ENCODE assay signal across 8 mouse cellular contexts in genomic region chr4:138493161-138494001, GRCm38 (mm10). TPM values are rescaled to one million over a fixed set of nuclear protein-coding genes. Genes with fewer than 3 reads are reported as not detected.
A peak's percentile ranks its signal among the peaks of the same experiment; 100 is the strongest.
DNase-seq lines count a peak whose midpoint lies in the region; ATAC-seq lines count a peak whose summit lies in the region.

No protein-coding gene starts in this region.

- H3K27me3 ChIP-seq in kidney, embryonic 14.5 days (ENCODE audit: control insufficient read depth, insufficient read depth, low read length) = no peaks in the 10 kb centered on the region
- H3K27me3 ChIP-seq in intestine, embryonic 16.5 days (replicated peaks; ENCODE audit: control insufficient read depth, insufficient read depth, low read length) = no peaks in the 10 kb centered on the region
- H3K27me3 ChIP-seq in midbrain, embryonic 14.5 days (ENCODE audit: control insufficient read depth, insufficient read depth, low read length) = no peaks in the 10 kb centered on the region

- peaks cover 42% of the 10 kb centered on the region for H3K4me1 ChIP-seq in kidney, embryonic 14.5 days (ENCODE audit: control insufficient read depth, insufficient read depth, low read length)
- H3K4me1 ChIP-seq in intestine, embryonic 16.5 days (ENCODE audit: control insufficient read depth, insufficient read depth, low read length) = peaks cover 38% of the 10 kb centered on the region
- H3K4me1 ChIP-seq in midbrain, embryonic 14.5 days (ENCODE audit: control insufficient read depth, insufficient read depth, low read length) = peaks cover 33% of the 10 kb centered on the region

- no peak overlapping the region for H3K4me3 ChIP-seq in kidney, embryonic 14.5 days (ENCODE audit: low read length)
- H3K4me3 ChIP-seq in intestine, embryonic 16.5 days (ENCODE audit: low read length) = no peak overlapping the region
- H3K4me3 ChIP-seq in midbrain, embryonic 14.5 days (replicated peaks; ENCODE audit: low read depth, low read length) = no peak overlapping the region

- 47% methylated on average over 5 of the region's 5 CpGs for WGBS in kidney, embryonic 14.5 days
- WGBS in intestine, embryonic 16.5 days = 54% methylated on average over 5 of the region's 5 CpGs
- WGBS in midbrain, embryonic 14.5 days = 48% methylated on average over 5 of the region's 5 CpGs

- peak; percentile 50 for DNase-seq in kidney, adult 18-20 months
- DNase-seq in adrenal gland, adult 2 months = peak; percentile 79
- peak; percentile 87 for DNase-seq in gastrocnemius, postnatal 14 days
- DNase-seq in midbrain, embryonic 14.5 days = no peak
- no peak for DNase-seq in thymus, postnatal 4 days

- no peak overlapping the region for H3K9ac ChIP-seq in kidney, embryonic 14.5 days (ENCODE audit: low read depth, low read length)
- no peak overlapping the region for H3K9ac ChIP-seq in intestine, embryonic 16.5 days (ENCODE audit: low read depth, low read length)
- H3K9ac ChIP-seq in midbrain, embryonic 14.5 days (replicated peaks; ENCODE audit: low read length) = no peak overlapping the region

- no peaks in the 10 kb centered on the region for H3K36me3 ChIP-seq in kidney, embryonic 14.5 days (ENCODE audit: control insufficient read depth, insufficient read depth, low read length)
- no peaks in the 10 kb centered on the region for H3K36me3 ChIP-seq in intestine, embryonic 16.5 days (ENCODE audit: control insufficient read depth, insufficient read depth, low read length)
- no peaks in the 10 kb centered on the region for H3K36me3 ChIP-seq in midbrain, embryonic 14.5 days (ENCODE audit: control insufficient read depth, insufficient read depth, low read length)

- H3K4me2 ChIP-seq in kidney, embryonic 14.5 days (replicated peaks; ENCODE audit: low read depth, low read length) = no peak overlapping the region
- H3K4me2 ChIP-seq in intestine, embryonic 16.5 days (ENCODE audit: low read depth, low read length) = no peak overlapping the region
- no peak overlapping the region for H3K4me2 ChIP-seq in midbrain, embryonic 14.5 days (ENCODE audit: low read length)

- H3K27ac ChIP-seq in kidney, embryonic 14.5 days (ENCODE audit: low read depth, low read length) = no peak overlapping the region
- no peak overlapping the region for H3K27ac ChIP-seq in intestine, embryonic 16.5 days (ENCODE audit: low read length)
- peak overlapping the region; percentile 20; the same call in 1 of the 2 replicates for H3K27ac ChIP-seq in midbrain, embryonic 14.5 days (replicated peaks; ENCODE audit: low read depth, low read length)

- intact Hi-C loops in gastrocnemius, postnatal 14 days (cut with DNase I; ENCODE audit: low total_unique reads) = no loop called here

- ATAC-seq in kidney, embryonic 14.5 days (ENCODE audit: low FRiP score, low TSS enrichment) = no peak
- peak; percentile 24; the same call in 1 of the 2 replicates for ATAC-seq in intestine, embryonic 16.5 days
- no peak for ATAC-seq in midbrain, embryonic 14.5 days (ENCODE audit: low FRiP score, low TSS enrichment)
- no peak for ATAC-seq in monocyte, adult 5-6 weeks (replicated peaks; ENCODE audit: insufficient number of reproducible peaks, low FRiP score, low TSS enrichment, poor library complexity, severe bottlenecking)

- H3K9me3 ChIP-seq in kidney, embryonic 14.5 days (ENCODE audit: control insufficient read depth, low read length) = no peaks in the 10 kb centered on the region
- no peaks in the 10 kb centered on the region for H3K9me3 ChIP-seq in intestine, embryonic 16.5 days (ENCODE audit: control insufficient read depth, low read length)
- no peaks in the 10 kb centered on the region for H3K9me3 ChIP-seq in midbrain, embryonic 14.5 days (ENCODE audit: control insufficient read depth, low read length)

RNA-seq across cellular contexts. Expression of gene Camk2n1, which starts 39.3 kb away (rescaled TPM):
- 7.4 and 10.1 TPM in 2 replicates for polyA plus RNA-seq in kidney, embryonic 14.5 days (2014; fragmentation: Nextera tagmentation; extraction: Ambion mirVana)
- 10 to 100 TPM; 24.4 to 26.4 TPM for total RNA-seq in adrenal gland, adult 2 months (2021)
- polyA plus RNA-seq in adrenal gland, adult 2 months (2012; rRNA removed) = 30.9 and 69.4 TPM in 2 replicates
- 1 to 10 TPM; 4.4 to 4.6 TPM for total RNA-seq in gastrocnemius, postnatal 14 days (2021)
- polyA plus RNA-seq in intestine, embryonic 16.5 days (2015; fragmentation: Nextera tagmentation; extraction: Ambion mirVana) = 3.5 and 3.6 TPM in 2 replicates
- polyA plus RNA-seq in midbrain, embryonic 14.5 days (2014; fragmentation: Nextera tagmentation; extraction: Ambion mirVana) = 15.4 and 20.5 TPM in 2 replicates
- 10.8 to 19.2 TPM (median 11.3 TPM) in 3 replicates for total RNA-seq in monocyte, adult 5-6 weeks (2017)

RNA-seq across cellular contexts. Expression of gene Mul1, which starts 58.9 kb away (rescaled TPM):
- polyA plus RNA-seq in kidney, embryonic 14.5 days (2014; fragmentation: Nextera tagmentation; extraction: Ambion mirVana) = 16.7 and 16.9 TPM in 2 replicates
- total RNA-seq in adrenal gland, adult 2 months (2021) = 10 to 100 TPM; 45.1 to 61.0 TPM
- polyA plus RNA-seq in adrenal gland, adult 2 months (2012; rRNA removed) = 20.4 and 26.9 TPM in 2 replicates
- total RNA-seq in gastrocnemius, postnatal 14 days (2021) = 10 to 100 TPM; 31.1 to 34.2 TPM
- polyA plus RNA-seq in intestine, embryonic 16.5 days (2015; fragmentation: Nextera tagmentation; extraction: Ambion mirVana) = 32.7 and 35.3 TPM in 2 replicates
- 22.8 and 23.8 TPM in 2 replicates for polyA plus RNA-seq in midbrain, embryonic 14.5 days (2014; fragmentation: Nextera tagmentation; extraction: Ambion mirVana)
- 10.8 to 12.0 TPM (median 11.9 TPM) in 3 replicates for total RNA-seq in monocyte, adult 5-6 weeks (2017)

Comparison
In these comparisons a context has a peak if more than half of its experiments do, and no peak if none do; other contexts are left out.
1. DNase-seq: peak in kidney, adult 18-20 months (single experiment), adrenal gland, adult 2 months (single experiment) and gastrocnemius, postnatal 14 days (single experiment); none in midbrain, embryonic 14.5 days (single experiment) and thymus, postnatal 4 days (single experiment).